Mouse (Mus musculus) cerebellum, adult 2 months (tissue): ENCODE measurements around the gene Csn3.

Source experiments
- CTCF ChIP-seq: fragments of 200-500 bp; IDR thresholded peaks from 2 replicates; pipeline ENCODE4 v1.5.1; 2011; ENCODE audit warnings: low read depth, mild to moderate bottlenecking, control low read depth, low read length, moderate library complexity, borderline replicate concordance; ENCODE audit not compliant: insufficient read depth
- POLR2A ChIP-seq: fragments of 200-500 bp; IDR thresholded peaks from 2 replicates; pipeline ENCODE4 v1.6.1; 2011; ENCODE audit warnings: low read length, control low read depth, borderline replicate concordance; ENCODE audit not compliant: insufficient read depth

GRCm38 (mm10) chr5:87969201-87969600 lies 43.8 kb downstream of the Csn3 start, which contains the start of the genes 2310003L06Rik and Gm28434:
- TF ChIP-seq CTCF, result no peak
- no peak for TF ChIP-seq POLR2A
